Mouse (Mus musculus): ENCODE results near the gene Msrb3.

DNA sequence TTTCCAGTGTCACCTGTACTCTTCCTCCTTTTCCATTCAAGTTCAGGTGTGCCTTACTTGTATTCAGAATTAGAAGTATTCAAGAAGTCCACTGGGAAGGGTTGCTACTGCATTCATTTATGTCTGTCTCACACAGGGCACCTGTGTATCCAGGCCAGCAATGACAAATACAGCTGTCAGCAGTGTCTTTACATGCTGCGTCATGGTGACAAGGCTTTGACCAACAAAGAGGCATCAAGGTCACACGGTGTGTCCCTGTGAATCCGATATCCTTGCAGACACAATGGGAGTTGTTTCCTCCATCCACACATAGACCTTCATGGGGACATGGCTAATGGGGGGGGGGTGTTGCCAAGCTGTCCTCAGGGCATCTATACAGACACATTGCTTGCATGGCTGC is 121.4 kb downstream of the Msrb3 start:
- TF ChIP-seq GATA1 (IDR thresholded peaks at IDR 0.05; ENCODE audit: low read length) (no peak), TAL1 (IDR thresholded peaks at IDR 0.05; ENCODE audit: low read length) (no peak)

Measured in erythroblast, embryonic 14.5 days (primary cell).